Mouse (Mus musculus) gastrocnemius, postnatal 14 days (tissue): ENCODE measurements around the gene Dkkl1. TPM values are rescaled to one million over a fixed set of nuclear protein-coding genes. Genes with fewer than 3 reads are reported as not detected.

Experiments used
- microRNA-seq, 2 experiments: library from miRNA; unstranded; fragments of <30 nt; microRNA quantifications; one replicate each; pipeline ENCODE4 v1.2.0; 2021
- total RNA-seq, 2 experiments: library from RNA; stranded (reverse); gene quantifications; 2 replicates each; pipeline ENCODE4 v1.2.3; 2021

Dkkl1 gene
- total RNA-seq, 2 experiments from 2014 or later = not detected

Small RNA genes within 50 kb of the gene (microRNA-seq; reads per million reads assigned to microRNA genes)
- gene Mir7055 = 0 reads per million in 2 experiments

Other genes with a start within 250 kb of the Dkkl1 start
- gene Cpt1c, start 237.3 kb downstream of the Dkkl1 start, total RNA-seq = 1 to 10 TPM; 2.3 to 2.7 TPM
- 100 to 1,000 TPM; 144 to 227 TPM for gene Prmt1, start 225.6 kb downstream of the Dkkl1 start, total RNA-seq
- gene Irf3, start 214.5 kb downstream of the Dkkl1 start, total RNA-seq = 10 to 100 TPM; 20.0 to 22.2 TPM
- gene Bcl2l12, start 213.4 kb downstream of the Dkkl1 start, total RNA-seq = 10 to 100 TPM in 1 of 2 experiments, 1 to 10 TPM in 1; 10.0 to 10.6 TPM
- 10 to 100 TPM; 35.6 to 40.1 TPM for gene Scaf1, start 195.8 kb downstream of the Dkkl1 start, total RNA-seq
- gene Rras, start 194.2 kb downstream of the Dkkl1 start, total RNA-seq = 10 to 100 TPM; 43.1 to 53.1 TPM
- 10 to 100 TPM; 17.9 to 29.6 TPM for gene Prr12, start 159.3 kb downstream of the Dkkl1 start, total RNA-seq
- 10 to 100 TPM; 34.3 to 35.2 TPM for gene Nosip, start 149.7 kb downstream of the Dkkl1 start, total RNA-seq
- 1 to 10 TPM; 7.2 to 7.6 TPM for gene Prrg2, start 149.5 kb downstream of the Dkkl1 start, total RNA-seq
- 10 to 100 TPM; 57.2 to 80.5 TPM for gene Rcn3, start 119.9 kb downstream of the Dkkl1 start, total RNA-seq
- gene Fcgrt, start 108.3 kb downstream of the Dkkl1 start, total RNA-seq = 10 to 100 TPM; 62.5 to 64.4 TPM
- gene Rps11, start 87.7 kb downstream of the Dkkl1 start, total RNA-seq = 100 to 1,000 TPM; 599 to 696 TPM
- 100 to 1,000 TPM; 742 to 866 TPM for gene Rpl13a, start 83.4 kb downstream of the Dkkl1 start, total RNA-seq
- gene Gm45713, start 75.9 kb downstream of the Dkkl1 start, total RNA-seq = not detected
- gene Flt3l, start 75.7 kb downstream of the Dkkl1 start, total RNA-seq = 1 to 10 TPM; 1.9 to 2.5 TPM
- gene Pih1d1, start 57.8 kb downstream of the Dkkl1 start, total RNA-seq = 10 to 100 TPM; 40.0 to 42.4 TPM
- 10 to 100 TPM; 21.4 to 23.2 TPM for gene Aldh16a1, start 57.6 kb downstream of the Dkkl1 start, total RNA-seq
- gene Slc17a7, start 48.2 kb downstream of the Dkkl1 start, total RNA-seq = 1 to 10 TPM; 3.6 to 4.3 TPM
- gene Gfy, start 32.6 kb downstream of the Dkkl1 start, total RNA-seq = under 1 TPM; 0.16 to 0.23 TPM
- not detected for gene Pth2, start 31.2 kb downstream of the Dkkl1 start, total RNA-seq
- gene Ccdc155, start 7.3 kb downstream of the Dkkl1 start, total RNA-seq = 1 to 10 TPM; 2.1 to 2.6 TPM
- 10 to 100 TPM in 1 of 2 experiments, 1 to 10 TPM in 1; 7.1 to 10.9 TPM for gene Tead2, start 3.6 kb upstream of the Dkkl1 start, total RNA-seq
- gene Cd37, start 27.0 kb upstream of the Dkkl1 start, total RNA-seq = 1 to 10 TPM; 1.4 to 1.5 TPM
- gene Slc6a16, start 28.9 kb upstream of the Dkkl1 start, total RNA-seq = not detected
- gene Slc6a21, start 65.4 kb upstream of the Dkkl1 start, total RNA-seq = not detected
- gene Trpm4, start 121.6 kb upstream of the Dkkl1 start, total RNA-seq = 10 to 100 TPM; 23.5 to 24.5 TPM
- 100 to 1,000 TPM; 711 to 744 TPM for gene Hrc, start 123.1 kb upstream of the Dkkl1 start, total RNA-seq
- under 1 TPM; 0.69 to 0.78 TPM for gene Ppfia3, start 154.9 kb upstream of the Dkkl1 start, total RNA-seq
- 1 to 10 TPM in 1 of 2 experiments, under 1 TPM in 1; 0.49 to 1.6 TPM for gene Lin7b, start 158.4 kb upstream of the Dkkl1 start, total RNA-seq
- 10 to 100 TPM; 90.1 to 93.1 TPM for gene Snrnp70, start 183.6 kb upstream of the Dkkl1 start, total RNA-seq
- 10 to 100 TPM; 39.6 to 44.1 TPM for gene Kcna7, start 193.5 kb upstream of the Dkkl1 start, total RNA-seq
- gene Ntf5, start 201.5 kb upstream of the Dkkl1 start, total RNA-seq = 1 to 10 TPM; 2.3 to 2.6 TPM
- gene Lhb, start 208.7 kb upstream of the Dkkl1 start, total RNA-seq = under 1 TPM in 1 of 2 experiments, not detected in 1; 0.35 TPM
- 100 to 1,000 TPM; 167 to 213 TPM for gene Gys1, start 222.7 kb upstream of the Dkkl1 start, total RNA-seq
- gene Ruvbl2, start 225.9 kb upstream of the Dkkl1 start, total RNA-seq = 10 to 100 TPM; 20.3 to 23.7 TPM
- gene Ftl1, start 247.7 kb upstream of the Dkkl1 start, total RNA-seq = 100 to 1,000 TPM; 119 to 132 TPM